Mouse (Mus musculus): ENCODE data around the gene Slc17a8.
"Not testable (repeated sequence)": the region's sequence is repeated elsewhere in the genome, so short reads cannot be mapped to it uniquely, and the experiment has no call there.

The Slc17a8 gene

GRCm38 (mm10) chr10:89589877-89590276, 31.2 kb downstream of the Slc17a8 start:
- no peak for DNase-seq (ENCODE audit: low spot score in 2 of 2)

- no peak for DNase-seq (ENCODE audit: low spot score in 2 of 2)
Measured at GRCm38 (mm10) chr10:89588708-89589107, 32.3 kb downstream of the Slc17a8 start.

GRCm38 (mm10) chr10:89584709-89585108, 36.3 kb downstream of the Slc17a8 start:
- no peak for DNase-seq (ENCODE audit: low spot score in 2 of 2)

- no peak for DNase-seq (ENCODE audit: low spot score in 2 of 2)
Measured at GRCm38 (mm10) chr10:89578801-89579200, 42.3 kb downstream of the Slc17a8 start.

GRCm38 (mm10) chr10:89577666-89578065, 43.4 kb downstream of the Slc17a8 start:
- DNase-seq (ENCODE audit: low spot score in 2 of 2) = no peak

- no peak for DNase-seq (ENCODE audit: low spot score in 2 of 2)
Measured at GRCm38 (mm10) chr10:89573421-89573820, 47.6 kb downstream of the Slc17a8 start.

GRCm38 (mm10) chr10:89572946-89573345, 48.1 kb downstream of the Slc17a8 start:
- no peak for DNase-seq (ENCODE audit: low spot score in 2 of 2)

GRCm38 (mm10) chr10:89567391-89567790, 53.7 kb downstream of the Slc17a8 start:
- DNase-seq (ENCODE audit: low spot score in 2 of 2) = no peak

- DNase-seq (ENCODE audit: low spot score in 2 of 2) = no peak
Measured at GRCm38 (mm10) chr10:89565301-89566022, 55.6 kb downstream of the Slc17a8 start.

GRCm38 (mm10) chr10:89562113-89562512, 58.9 kb downstream of the Slc17a8 start:
- no peak for DNase-seq (ENCODE audit: low spot score in 2 of 2)

- no peak for DNase-seq (ENCODE audit: low spot score in 2 of 2)
Measured at GRCm38 (mm10) chr10:89559351-89559750, 61.7 kb downstream of the Slc17a8 start.

- not testable (repeated sequence) for DNase-seq (ENCODE audit: low spot score in 2 of 2)
Measured at GRCm38 (mm10) chr10:89554885-89555284, 66.2 kb downstream of the Slc17a8 start.

GRCm38 (mm10) chr10:89553855-89554254, 67.2 kb downstream of the Slc17a8 start:
- DNase-seq (ENCODE audit: low spot score in 2 of 2) = not testable (repeated sequence)

- DNase-seq (ENCODE audit: low spot score in 2 of 2) = no peak
Measured at GRCm38 (mm10) chr10:89553015-89553414, 68.0 kb downstream of the Slc17a8 start.

GRCm38 (mm10) chr10:89551657-89552056, 69.4 kb downstream of the Slc17a8 start:
- no peak for DNase-seq (ENCODE audit: low spot score in 2 of 2)

- no peak for DNase-seq (ENCODE audit: low spot score in 2 of 2)
Measured at GRCm38 (mm10) chr10:89548028-89548427, 73.0 kb downstream of the Slc17a8 start.

- no peak for DNase-seq (ENCODE audit: low spot score in 2 of 2)
Measured at GRCm38 (mm10) chr10:89546989-89547388, 74.1 kb downstream of the Slc17a8 start.

- no peak for DNase-seq (ENCODE audit: low spot score in 2 of 2)
Measured at GRCm38 (mm10) chr10:89543867-89544266, 77.2 kb downstream of the Slc17a8 start.

- DNase-seq (ENCODE audit: low spot score in 2 of 2) = no peak
Measured at GRCm38 (mm10) chr10:89542321-89542720, 78.7 kb downstream of the Slc17a8 start.

- DNase-seq (ENCODE audit: low spot score in 2 of 2) = peak in 1 of 2 experiments; percentile 43
Measured at GRCm38 (mm10) chr10:89532929-89533727, 87.9 kb downstream of the Slc17a8 start, which contains the start of gene Nr1h4. Nr1h4 (minus strand) TSS chr10:89533585.

GRCm38 (mm10) chr10:89532451-89532850, 88.6 kb downstream of the Slc17a8 start:
- no peak for DNase-seq (ENCODE audit: low spot score in 2 of 2)

GRCm38 (mm10) chr10:89531976-89532375, 89.1 kb downstream of the Slc17a8 start:
- no peak for DNase-seq (ENCODE audit: low spot score in 2 of 2)

GRCm38 (mm10) chr10:89531194-89531634, 89.8 kb downstream of the Slc17a8 start:
- DNase-seq (ENCODE audit: low spot score in 2 of 2) = peak in 1 of 2 experiments; percentile 18
